Comparison of ENCODE assay signal across 40 mouse cellular contexts in genomic region chr11:105140512-105140911, GRCm38 (mm10). TPM values are rescaled to one million over a fixed set of nuclear protein-coding genes. Genes with fewer than 3 reads are reported as not detected.
"Had no signal": no experiment of that assay in that cellular context is flagged by ENCODE, and none has a peak within 500 bp of the region (broad histone marks: within the 10 kb centered on the region; RNA-seq: fewer than 3 reads in every experiment).

No protein-coding gene starts in this region.

RNA-seq across cellular contexts. Expression of gene Gm10842, which starts 6.2 kb away (rescaled TPM):
- total RNA-seq: left cerebral cortex, postnatal 10 days; left cerebral cortex, postnatal 14 days; left cerebral cortex, postnatal 25 days; left cerebral cortex, postnatal 36 days; left cerebral cortex, postnatal 4 days; liver, adult 2 months; megakaryocyte progenitor cell, adult 5-6 weeks; megakaryocyte, adult 5-6 weeks; megakaryocyte-erythroid progenitor cell, adult 5-6 weeks; midbrain, postnatal 0 days; monocyte, adult 5-6 weeks had no signal
- polyA plus RNA-seq: limb, embryonic 10.5 days; limb, embryonic 11.5 days; limb, embryonic 12.5 days; limb, embryonic 13.5 days; limb, embryonic 14.5 days; limb, embryonic 15.5 days; liver, adult 2 months; liver, embryonic 11.5 days; liver, embryonic 12.5 days; liver, embryonic 13.5 days; liver, embryonic 14.5 days; liver, embryonic 15.5 days; liver, embryonic 16.5 days; liver, postnatal 0 days; lung, adult 2 months; lung, embryonic 14.5 days; lung, embryonic 15.5 days; lung, embryonic 16.5 days; lung, postnatal 0 days; macrophage; midbrain, embryonic 10.5 days; midbrain, embryonic 11.5 days; midbrain, embryonic 12.5 days; midbrain, embryonic 13.5 days; midbrain, embryonic 14.5 days; midbrain, embryonic 15.5 days; midbrain, embryonic 16.5 days; midbrain, postnatal 0 days; myocyte; neural tube, embryonic 11.5 days; neural tube, embryonic 12.5 days had no signal
